Comparison of ENCODE assay signal across 14 mouse cellular contexts in genomic region chr15:99682880-99683279, GRCm38 (mm10). TPM values are rescaled to one million over a fixed set of nuclear protein-coding genes. Genes with fewer than 3 reads are reported as not detected.
A peak's percentile ranks its signal among the peaks of the same experiment; 100 is the strongest.
DNase-seq lines count a peak whose midpoint lies in the region; ATAC-seq and TF ChIP-seq lines count a peak whose summit lies in the region.
"Had no signal": no experiment of that assay in that cellular context is flagged by ENCODE, and none has a peak within 500 bp of the region (broad histone marks: within the 10 kb centered on the region; RNA-seq: fewer than 3 reads in every experiment).

No protein-coding gene starts in this region.

- 90% methylated on average over 7 of the region's 7 CpGs for WGBS in heart, postnatal 0 days
- WGBS in midbrain, embryonic 10.5 days, result 96% methylated on average over 7 of the region's 7 CpGs

- no peak for TF ChIP-seq EP300 in heart, postnatal 0 days (IDR thresholded peaks at IDR 0.05; ENCODE audit: low read depth)

- no peaks in the 10 kb centered on the region for H3K9me3 ChIP-seq in heart, postnatal 0 days (replicated peaks; ENCODE audit: control insufficient read depth, low read length)
- H3K9me3 ChIP-seq in midbrain, embryonic 10.5 days (replicated peaks), result no peaks in the 10 kb centered on the region
- H3K9me3 ChIP-seq: embryonic facial prominence, embryonic 12.5 days; limb, embryonic 12.5 days; midbrain, embryonic 12.5 days had no signal

- H3K4me1 ChIP-seq in heart, postnatal 0 days (ENCODE audit: control insufficient read depth, insufficient read depth), result no peaks in the 10 kb centered on the region
- H3K4me1 ChIP-seq in testis, adult 2 months (ENCODE audit: control insufficient read depth, insufficient read depth, low read length), result peaks cover 2% of the 10 kb centered on the region
- H3K4me1 ChIP-seq in midbrain, embryonic 10.5 days, result peaks cover 15% of the 10 kb centered on the region

- DNase-seq in heart, postnatal 0 days (ENCODE audit: low spot score), result no peak
- DNase-seq in heart, adult 11 months, result no peak
- no peak for DNase-seq in testis, postnatal 14 days (ENCODE audit: low spot score)
- DNase-seq in ZHBTc4 (ENCODE audit: low read depth, low spot score), result peak; percentile 88
- DNase-seq in midbrain, embryonic 10.5 days (ENCODE audit: low spot score), result no peak
- DNase-seq in cerebellum, adult 11-12 months, result no peak
- DNase-seq: gastrocnemius, postnatal 14 days had no signal

- H3K4me3 ChIP-seq in heart, postnatal 0 days (ENCODE audit: low read depth, low read length), result no peak overlapping the region
- no peak overlapping the region for H3K4me3 ChIP-seq in testis, adult 2 months (ENCODE audit: control insufficient read depth, low read depth, low read length)
- no peak overlapping the region for H3K4me3 ChIP-seq in midbrain, embryonic 10.5 days
- H3K4me3 ChIP-seq: embryonic facial prominence, embryonic 12.5 days; limb, embryonic 12.5 days; midbrain, embryonic 12.5 days had no signal

- H3K9ac ChIP-seq in heart, postnatal 0 days (replicated peaks; ENCODE audit: low read depth, low read length), result no peak overlapping the region
- H3K9ac ChIP-seq: embryonic facial prominence, embryonic 12.5 days; hindbrain, embryonic 14.5 days; limb, embryonic 12.5 days; midbrain, embryonic 12.5 days had no signal

- H3K27me3 ChIP-seq in heart, postnatal 0 days (ENCODE audit: control insufficient read depth, insufficient read depth, low read length), result no peaks in the 10 kb centered on the region
- H3K27me3 ChIP-seq in testis, adult 2 months (ENCODE audit: control insufficient read depth, insufficient read depth, low read length), result no peaks in the 10 kb centered on the region
- H3K27me3 ChIP-seq in midbrain, embryonic 10.5 days (ENCODE audit: low read depth, poor library complexity, severe bottlenecking), result no peaks in the 10 kb centered on the region
- H3K27me3 ChIP-seq: embryonic facial prominence, embryonic 12.5 days; midbrain, embryonic 12.5 days had no signal

- peak; percentile 23; the same call in 1 of the 2 replicates for TF ChIP-seq CTCF in heart, postnatal 0 days (IDR thresholded peaks at IDR 0.05; ENCODE audit: low read depth)
- peak; percentile 59; the same call in 1 of the 2 replicates for TF ChIP-seq CTCF in testis, adult 2 months (IDR thresholded peaks at IDR 0.05; ENCODE audit: control insufficient read depth, insufficient read depth, insufficient replicate concordance, low read depth, low read length)

- TF ChIP-seq POLR2A in testis, adult 2 months (IDR thresholded peaks at IDR 0.05; ENCODE audit: control insufficient read depth, low read depth, low read length), result no peak

- no peaks in the 10 kb centered on the region for H3K36me3 ChIP-seq in heart, postnatal 0 days (replicated peaks; ENCODE audit: control insufficient read depth, insufficient read depth, low read length)
- no peaks in the 10 kb centered on the region for H3K36me3 ChIP-seq in testis, adult 2 months (ENCODE audit: control insufficient read depth, insufficient read depth, low read length)
- H3K36me3 ChIP-seq in midbrain, embryonic 10.5 days, result no peaks in the 10 kb centered on the region
- H3K36me3 ChIP-seq: embryonic facial prominence, embryonic 12.5 days; limb, embryonic 12.5 days; midbrain, embryonic 12.5 days had no signal

- no peak overlapping the region for H3K4me2 ChIP-seq in heart, postnatal 0 days (ENCODE audit: low read depth, low read length)
- H3K4me2 ChIP-seq: embryonic facial prominence, embryonic 12.5 days; hindbrain, embryonic 14.5 days; limb, embryonic 12.5 days; midbrain, embryonic 12.5 days had no signal

- ATAC-seq in heart, postnatal 0 days (ENCODE audit: insufficient read depth, low read depth), result no peak
- peak; percentile 34; the same call in 1 of the 2 replicates for ATAC-seq in megakaryocyte-erythroid progenitor cell, adult 5-6 weeks (replicated peaks; ENCODE audit: low FRiP score, low TSS enrichment, poor library complexity, severe bottlenecking)

- H3K27ac ChIP-seq in heart, postnatal 0 days (ENCODE audit: low read depth), result no peak overlapping the region
- H3K27ac ChIP-seq in testis, adult 2 months (ENCODE audit: control insufficient read depth, insufficient read depth, low read depth, low read length), result no peak overlapping the region
- no peak overlapping the region for H3K27ac ChIP-seq in midbrain, embryonic 10.5 days (replicated peaks)
- H3K27ac ChIP-seq: embryonic facial prominence, embryonic 12.5 days; hindbrain, embryonic 14.5 days; limb, embryonic 12.5 days; midbrain, embryonic 12.5 days had no signal

RNA-seq across cellular contexts. Expression of gene Asic1, which starts 12.7 kb away (rescaled TPM):
- total RNA-seq in heart, postnatal 0 days (2014; rRNA removed; ENCODE audit: low replicate concordance), result 0.11 and 0.93 TPM in 2 replicates
- 1.1 and 1.3 TPM in 2 replicates for polyA plus RNA-seq in heart, postnatal 0 days (2015; fragmentation: Nextera tagmentation; extraction: Ambion mirVana)
- polyA plus RNA-seq in testis, adult 2 months (2012; rRNA removed), result 0.07 and 0.16 TPM in 2 replicates
- not detected in 2 replicates for total RNA-seq in megakaryocyte-erythroid progenitor cell, adult 5-6 weeks (2014; fragmentation: Nextera tagmentation)
- total RNA-seq in megakaryocyte-erythroid progenitor cell, adult 5-6 weeks (2017), result 0.33 TPM in 1 of 2 replicates, not detected in the other
- polyA plus RNA-seq in midbrain, embryonic 10.5 days (2016; fragmentation: Nextera tagmentation; extraction: Ambion mirVana), result 6.0 and 14.9 TPM in 2 replicates

RNA-seq across cellular contexts. Expression of gene Smarcd1, which starts 19.0 kb away (rescaled TPM):
- total RNA-seq in heart, postnatal 0 days (2014; rRNA removed; ENCODE audit: low replicate concordance), result 28.4 and 35.7 TPM in 2 replicates
- polyA plus RNA-seq in heart, postnatal 0 days (2015; fragmentation: Nextera tagmentation; extraction: Ambion mirVana), result 16.8 and 20.0 TPM in 2 replicates
- 26.3 and 30.9 TPM in 2 replicates for polyA plus RNA-seq in testis, adult 2 months (2012; rRNA removed)
- 29.2 and 37.5 TPM in 2 replicates for total RNA-seq in megakaryocyte-erythroid progenitor cell, adult 5-6 weeks (2014; fragmentation: Nextera tagmentation)
- total RNA-seq in megakaryocyte-erythroid progenitor cell, adult 5-6 weeks (2017), result 10.5 and 28.6 TPM in 2 replicates
- polyA plus RNA-seq in midbrain, embryonic 10.5 days (2016; fragmentation: Nextera tagmentation; extraction: Ambion mirVana), result 98.1 and 112 TPM in 2 replicates

RNA-seq across cellular contexts. Expression of gene Gm17349, which starts 22.4 kb away (rescaled TPM):
- not detected in 2 replicates for total RNA-seq in heart, postnatal 0 days (2014; rRNA removed; ENCODE audit: low replicate concordance)
- polyA plus RNA-seq in heart, postnatal 0 days (2015; fragmentation: Nextera tagmentation; extraction: Ambion mirVana), result not detected in 2 replicates
- polyA plus RNA-seq in testis, adult 2 months (2012; rRNA removed), result not detected in 2 replicates
- not detected in 2 replicates for total RNA-seq in megakaryocyte-erythroid progenitor cell, adult 5-6 weeks (2014; fragmentation: Nextera tagmentation)
- not detected in 2 replicates for total RNA-seq in megakaryocyte-erythroid progenitor cell, adult 5-6 weeks (2017)
- polyA plus RNA-seq in midbrain, embryonic 10.5 days (2016; fragmentation: Nextera tagmentation; extraction: Ambion mirVana), result not detected in 2 replicates
- polyA plus RNA-seq: embryonic facial prominence, embryonic 12.5 days; hindbrain, embryonic 14.5 days; limb, embryonic 12.5 days; midbrain, embryonic 12.5 days; stomach, embryonic 16.5 days had no signal

RNA-seq across cellular contexts. Expression of gene Racgap1, which starts 31.4 kb away (rescaled TPM):
- total RNA-seq in heart, postnatal 0 days (2014; rRNA removed; ENCODE audit: low replicate concordance), result 59.2 and 124 TPM in 2 replicates
- polyA plus RNA-seq in heart, postnatal 0 days (2015; fragmentation: Nextera tagmentation; extraction: Ambion mirVana), result 34.5 and 36.8 TPM in 2 replicates
- 41.2 and 45.7 TPM in 2 replicates for polyA plus RNA-seq in testis, adult 2 months (2012; rRNA removed)
- 31.1 and 62.5 TPM in 2 replicates for total RNA-seq in megakaryocyte-erythroid progenitor cell, adult 5-6 weeks (2014; fragmentation: Nextera tagmentation)
- 38.5 and 45.9 TPM in 2 replicates for total RNA-seq in megakaryocyte-erythroid progenitor cell, adult 5-6 weeks (2017)
- polyA plus RNA-seq in midbrain, embryonic 10.5 days (2016; fragmentation: Nextera tagmentation; extraction: Ambion mirVana), result 208 and 239 TPM in 2 replicates

RNA-seq across cellular contexts. Expression of gene Gpd1, which starts 34.4 kb away (rescaled TPM):
- 8.7 and 16.4 TPM in 2 replicates for total RNA-seq in heart, postnatal 0 days (2014; rRNA removed; ENCODE audit: low replicate concordance)
- 9.0 and 9.9 TPM in 2 replicates for polyA plus RNA-seq in heart, postnatal 0 days (2015; fragmentation: Nextera tagmentation; extraction: Ambion mirVana)
- 16.6 and 16.9 TPM in 2 replicates for polyA plus RNA-seq in testis, adult 2 months (2012; rRNA removed)
- 0.49 TPM in 1 of 2 replicates, not detected in the other for total RNA-seq in megakaryocyte-erythroid progenitor cell, adult 5-6 weeks (2014; fragmentation: Nextera tagmentation)
- total RNA-seq in megakaryocyte-erythroid progenitor cell, adult 5-6 weeks (2017), result 0.23 TPM in 1 of 2 replicates, not detected in the other
- polyA plus RNA-seq in midbrain, embryonic 10.5 days (2016; fragmentation: Nextera tagmentation; extraction: Ambion mirVana), result 0.40 and 0.62 TPM in 2 replicates
